Mouse (Mus musculus) thymus, adult 2 months (tissue): ENCODE measurements around the gene Tma7. TPM values are rescaled to one million over a fixed set of nuclear protein-coding genes. Genes with fewer than 3 reads are reported as not detected.

Experiments used
- DNase-seq: peaks from one replicate; pipeline ENCODE4 v3.0.0; 2021
- H3K27ac ChIP-seq: fragments of 200-500 bp; 2 replicates; pipeline ENCODE4 v1.5.1; 2012; ENCODE audit warnings: low read length, control low read depth; ENCODE audit not compliant: control insufficient read depth, insufficient read depth
- H3K27me3 ChIP-seq: fragments of 200-500 bp; 2 replicates; pipeline ENCODE4 v1.6.1; 2012; ENCODE audit warnings: mild to moderate bottlenecking, low read length, moderate library complexity, mixed read lengths; ENCODE audit not compliant: control insufficient read depth, insufficient read depth
- H3K36me3 ChIP-seq: fragments of 200-500 bp; 2 replicates; pipeline ENCODE4 v1.6.1; 2012; ENCODE audit warnings: mild to moderate bottlenecking, low read length, moderate library complexity; ENCODE audit not compliant: control insufficient read depth, insufficient read depth
- H3K4me1 ChIP-seq: fragments of 200-500 bp; replicated peaks from 2 replicates; pipeline ENCODE4 v1.6.1; 2012; ENCODE audit warnings: low read length; ENCODE audit not compliant: control insufficient read depth, insufficient read depth
- H3K4me3 ChIP-seq: fragments of 200-500 bp; 2 replicates; pipeline ENCODE4 v1.5.1; 2012; ENCODE audit warnings: mild to moderate bottlenecking, low read length, control low read depth, moderate library complexity; ENCODE audit not compliant: control insufficient read depth, insufficient read depth
- CTCF ChIP-seq: fragments of 200-500 bp; IDR thresholded peaks from 2 replicates; pipeline ENCODE4 v1.5.1; 2012; ENCODE audit warnings: mild to moderate bottlenecking, control low read depth, low read length, moderate library complexity, borderline replicate concordance; ENCODE audit not compliant: control insufficient read depth, poor library complexity, insufficient read depth; ENCODE audit errors: extremely low read depth
- POLR2A ChIP-seq: fragments of 200-500 bp; IDR thresholded peaks from 2 replicates; pipeline ENCODE4 v1.6.1; 2012; ENCODE audit warnings: mild to moderate bottlenecking, low read length, control low read depth, moderate library complexity; ENCODE audit not compliant: control insufficient read depth, poor library complexity, insufficient read depth; ENCODE audit errors: extremely low read depth
- WGBS: fragments of 180-500 bp; shearing (Covaris S2); methylation state at CpG from one replicate; pipeline ENCODE4 v1.1.7; 2018; 5-methylcytosine and 5-hydroxymethylcytosine counted together
- polyA plus RNA-seq: library from polyadenylated mRNA; depleted of rRNA; stranded (reverse); fragments of >200 nt; gene quantifications from 2 replicates; pipeline ENCODE4 v1.2.3, GENCODE M21; 2012

The Tma7 gene
- polyA plus RNA-seq, 1 experiment: 52.2 TPM

- Histone ChIP-seq H3K4me3 (no peak overlapping the region), H3K27ac (no peak overlapping the region), H3K27me3 (no peaks in the 10 kb centered on the region), H3K36me3 (no peaks in the 10 kb centered on the region), H3K4me1 (peaks cover 19% of the 10 kb centered on the region)
- DNase-seq: no peak
- TF ChIP-seq POLR2A (no peak), CTCF (no peak)
- 92% methylated on average over 8 of the region's 8 CpGs for WGBS
Measured at GRCm38 (mm10) chr9:109098366-109098765, 16.0 kb upstream of the Tma7 start.

- WGBS: 92% methylated on average over 5 of the region's 5 CpGs
- TF ChIP-seq POLR2A: no peak
- H3K4me1 ChIP-seq: peaks cover 19% of the 10 kb centered on the region
- H3K4me3 ChIP-seq: no peak overlapping the region
- DNase-seq: no peak
- H3K27me3 ChIP-seq: no peaks in the 10 kb centered on the region
- H3K36me3 ChIP-seq: no peaks in the 10 kb centered on the region
- no peak overlapping the region for H3K27ac ChIP-seq
Measured at GRCm38 (mm10) chr9:109097831-109098230, 15.4 kb upstream of the Tma7 start.

GRCm38 (mm10) chr9:109097291-109097690 is 14.9 kb upstream of the Tma7 start:
- Histone ChIP-seq H3K4me1 (peaks cover 19% of the 10 kb centered on the region), H3K27ac (no peak overlapping the region), H3K27me3 (no peaks in the 10 kb centered on the region), H3K36me3 (no peaks in the 10 kb centered on the region), H3K4me3 (no peak overlapping the region)
- TF ChIP-seq POLR2A: no peak
- TF ChIP-seq CTCF: no peak
- WGBS: 89% methylated on average over 6 of the region's 6 CpGs
- DNase-seq: no peak

- Histone ChIP-seq H3K27me3 (no peaks in the 10 kb centered on the region), H3K4me3 (no peak overlapping the region), H3K36me3 (no peaks in the 10 kb centered on the region), H3K4me1 (peaks cover 19% of the 10 kb centered on the region), H3K27ac (no peak overlapping the region)
- 94% methylated on average over 6 of the region's 6 CpGs for WGBS
- no peak for DNase-seq
- TF ChIP-seq CTCF (no peak), POLR2A (no peak)
Measured at GRCm38 (mm10) chr9:109096856-109097255, 14.5 kb upstream of the Tma7 start.

- Histone ChIP-seq H3K27ac (no peak overlapping the region), H3K36me3 (no peaks in the 10 kb centered on the region), H3K27me3 (no peaks in the 10 kb centered on the region), H3K4me3 (peak overlapping the region; percentile 84), H3K4me1 (peaks cover 19% of the 10 kb centered on the region)
- 90% methylated on average over 9 of the region's 9 CpGs for WGBS
- TF ChIP-seq CTCF (no peak), POLR2A (no peak)
- DNase-seq: no peak
Measured at GRCm38 (mm10) chr9:109096251-109096661, 13.9 kb upstream of the Tma7 start.

GRCm38 (mm10) chr9:109095137-109095982 is 13.0 kb upstream of the Tma7 start, which contains the start of gene Plxnb1:
Plxnb1 (plus strand) TSS chr9:109095389.
- DNase-seq: peak; percentile 76
- H3K27me3 ChIP-seq: no peaks in the 10 kb centered on the region
- WGBS: under 1% methylated on average over 101 of the region's 102 CpGs

More at GRCm38 (mm10) chr9:109095137-109095982, 13.0 kb upstream of the Tma7 start, which contains the start of gene Plxnb1:
- TF ChIP-seq POLR2A (0 out of 2 replicates have a peak, but pooled peaks have one; percentile 26), CTCF (0 out of 2 replicates have a peak, but pooled peaks have one; percentile 30)
- peak within 1 kb of the TSS; percentile 84 for H3K4me3 ChIP-seq
- no peak within 1 kb of the TSS; the same call in 1 of the 2 replicates for H3K27ac ChIP-seq
- peaks cover 18% of the 10 kb centered on the region for H3K4me1 ChIP-seq
- H3K36me3 ChIP-seq: no peaks in the 10 kb centered on the region
